Mouse (Mus musculus) layer of hippocampus, postnatal 25 days (tissue): ENCODE measurements around the gene C530008M17Rik. TPM values are rescaled to one million over a fixed set of nuclear protein-coding genes. Genes with fewer than 3 reads are reported as not detected.

ENCODE experiments used
- DNase-seq, 2 experiments: peaks; one replicate each; pipeline ENCODE4 v3.0.0; 2022; ENCODE audit warnings: mixed read lengths in 2 of 2, low spot score in 1 of 2; ENCODE audit errors: extremely low spot score in 1 of 2
- total RNA-seq, 2 experiments: library from RNA; stranded (reverse); gene quantifications; 2 replicates each; pipeline ENCODE4 v1.2.3; 2021

Gene C530008M17Rik
- total RNA-seq, 2 experiments from 2014 or later: 86.4 to 94.5 TPM

GRCm38 (mm10) chr5:76818807-76819206 is 162.5 kb downstream of the C530008M17Rik start:
- DNase-seq: no peak

DNA sequence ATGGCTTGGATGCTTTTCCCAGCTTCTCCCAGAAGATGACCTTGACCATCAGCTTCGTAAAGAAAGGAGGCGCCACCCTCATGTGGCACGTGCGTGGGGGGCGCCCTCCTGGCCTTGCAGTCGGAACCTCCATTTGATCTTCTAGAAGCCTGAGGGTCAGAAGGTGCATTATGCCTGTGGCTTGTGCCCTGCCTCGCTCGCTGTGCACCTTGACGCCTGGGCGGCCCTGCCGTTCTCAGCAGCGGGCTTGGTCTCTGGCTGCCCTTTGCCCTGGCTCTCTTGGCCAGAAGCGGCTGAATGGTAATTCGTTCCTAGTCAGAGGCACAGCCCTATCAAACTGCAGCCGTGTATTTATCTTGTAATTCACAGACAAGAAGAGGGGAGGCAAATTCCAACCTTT is 165.8 kb downstream of the C530008M17Rik start:
- no peak for DNase-seq

- DNase-seq: peak in 1 of 2 experiments; percentile 31
Observed at GRCm38 (mm10) chr5:76828527-76829240, 172.4 kb downstream of the C530008M17Rik start.

DNA sequence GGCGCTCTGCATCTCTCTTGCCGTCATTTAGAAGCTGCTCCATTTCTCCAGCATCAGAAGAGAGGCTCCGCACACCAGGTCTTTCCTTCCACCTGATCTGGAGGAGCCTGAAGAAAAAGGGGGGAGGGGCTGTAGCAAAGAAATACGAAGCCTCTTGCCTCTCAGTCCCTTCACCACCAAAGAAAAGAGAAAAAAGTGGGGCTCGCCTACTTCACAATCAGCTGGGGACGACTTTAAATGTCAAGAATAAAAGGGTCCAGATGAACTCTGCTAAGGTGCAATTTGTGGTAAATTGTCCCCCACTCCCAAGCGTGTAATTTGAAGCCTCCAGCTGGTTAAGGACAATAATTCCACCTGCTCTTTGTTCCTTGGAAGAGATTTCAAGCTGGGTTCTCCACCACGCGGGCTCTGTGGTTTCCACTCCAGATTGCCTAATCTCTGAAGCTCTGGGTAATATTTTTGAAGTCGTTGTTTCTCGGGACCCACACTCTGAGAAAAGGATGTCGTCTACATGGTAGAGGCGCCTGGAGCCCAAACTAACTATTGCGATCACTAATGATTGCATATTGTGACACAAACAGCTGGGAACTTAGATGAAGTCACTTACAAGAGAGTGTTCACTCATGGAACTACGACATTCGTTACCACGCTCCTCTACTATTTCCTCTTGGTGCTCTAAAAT is 176.4 kb downstream of the C530008M17Rik start:
- DNase-seq: no peak

DNA sequence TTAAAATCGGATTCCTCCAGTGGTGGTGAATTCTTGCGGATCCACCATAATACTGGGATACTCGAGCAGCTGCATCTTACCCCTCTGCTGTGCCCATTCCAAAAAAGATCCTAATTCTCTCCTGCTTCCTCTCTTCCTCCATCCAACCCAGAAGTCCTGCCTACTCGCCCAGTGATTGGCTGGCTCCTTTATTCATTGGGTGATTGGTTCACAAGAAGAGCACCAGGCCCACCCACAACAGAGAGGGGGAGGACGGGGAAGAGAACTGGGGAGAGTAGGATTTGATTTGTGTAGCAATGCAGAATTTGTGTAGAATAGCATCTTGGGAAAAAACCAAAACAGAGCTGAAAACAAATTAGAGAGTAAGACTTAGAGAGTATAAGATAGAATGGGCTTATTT is 180.7 kb downstream of the C530008M17Rik start:
- no peak for DNase-seq

DNA sequence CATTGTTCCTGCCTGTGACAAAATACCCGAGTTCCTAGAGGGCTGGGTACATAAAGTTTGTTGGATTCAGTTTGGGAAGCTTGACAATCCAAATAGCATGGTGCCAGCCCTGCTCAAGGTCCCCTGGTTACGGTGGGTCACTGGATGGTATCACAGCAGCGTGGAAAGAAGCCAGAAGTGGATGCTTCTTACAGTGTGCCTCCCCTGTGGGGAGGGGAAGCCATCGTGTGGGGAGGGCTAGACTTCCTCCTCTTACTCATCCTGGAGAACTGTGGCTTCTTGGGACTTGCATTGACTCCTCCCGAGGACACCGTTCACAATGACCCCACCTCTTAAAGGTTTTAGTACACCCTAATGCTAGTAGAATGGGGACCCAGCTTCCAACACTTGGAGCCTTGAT is 183.5 kb downstream of the C530008M17Rik start:
- DNase-seq: no peak

- no peak for DNase-seq
Observed at GRCm38 (mm10) chr5:76841859-76842258, 185.5 kb downstream of the C530008M17Rik start.

- DNase-seq: peak; percentile 63 to 83
Observed at GRCm38 (mm10) chr5:76843448-76843847, 187.1 kb downstream of the C530008M17Rik start.

DNA sequence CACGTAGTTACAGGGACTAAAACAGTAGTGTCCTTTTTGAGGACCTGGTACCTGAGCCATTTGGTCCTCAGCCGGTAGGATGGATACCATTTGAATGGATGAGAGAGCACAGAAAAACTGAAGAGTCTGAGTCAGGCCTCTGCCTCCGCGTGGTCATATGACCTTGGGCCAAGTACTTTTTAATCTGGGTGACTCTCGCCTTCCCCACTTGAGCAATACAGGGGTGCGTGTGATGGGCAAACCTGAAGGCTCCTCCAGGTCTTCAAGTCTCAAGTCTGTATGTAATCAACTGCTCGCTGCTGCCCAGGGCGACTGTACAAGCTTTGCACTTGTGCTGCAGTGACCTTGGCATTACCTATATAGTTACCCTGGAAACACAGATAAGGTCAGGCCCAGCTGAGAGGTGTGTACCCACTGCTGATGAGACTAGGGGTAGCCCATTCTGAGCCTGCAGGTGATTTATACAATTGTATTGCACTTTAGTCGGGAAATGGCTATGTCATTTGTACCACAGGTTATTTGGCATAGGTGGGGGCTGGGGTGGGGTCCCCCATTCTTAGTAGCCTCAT is 187.6 kb downstream of the C530008M17Rik start:
- DNase-seq: no peak

DNA sequence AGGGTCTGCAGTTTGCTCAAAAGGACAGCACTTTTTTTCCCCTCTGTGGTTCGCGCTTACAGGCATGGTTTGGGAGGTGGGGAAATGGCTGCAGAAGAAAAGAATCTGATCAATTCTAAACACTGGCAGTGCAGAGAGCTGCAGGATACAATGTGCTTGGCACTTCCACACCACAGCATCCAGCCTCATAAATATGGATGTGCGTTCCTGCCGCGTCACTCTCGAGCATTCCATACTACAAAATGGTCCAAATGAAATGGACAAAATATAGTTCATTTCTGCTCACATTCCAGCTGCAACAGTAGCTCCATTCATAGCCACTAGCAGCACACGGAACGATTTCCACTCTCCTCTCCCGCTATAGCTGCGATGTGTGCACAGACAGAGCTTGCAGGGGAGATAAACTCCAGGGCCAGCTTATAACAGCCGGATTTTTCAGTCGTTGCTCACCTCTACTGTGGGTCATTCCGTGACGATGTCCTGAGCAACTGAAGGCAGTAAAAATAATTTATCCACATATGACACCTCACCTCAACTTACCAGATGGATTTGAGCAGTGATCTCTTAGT is 188.4 kb downstream of the C530008M17Rik start:
- DNase-seq: no peak

GRCm38 (mm10) chr5:76847106-76847505 is 190.8 kb downstream of the C530008M17Rik start:
- no peak for DNase-seq

- DNase-seq: no peak
Observed at GRCm38 (mm10) chr5:76851316-76851715, 195.0 kb downstream of the C530008M17Rik start.

GRCm38 (mm10) chr5:76853549-76853948 is 197.2 kb downstream of the C530008M17Rik start:
- peak; percentile 71 to 88 for DNase-seq

GRCm38 (mm10) chr5:76855829-76856600 is 199.7 kb downstream of the C530008M17Rik start:
- DNase-seq: no peak

GRCm38 (mm10) chr5:76857103-76858015 is 201.0 kb downstream of the C530008M17Rik start:
- no peak for DNase-seq

DNA sequence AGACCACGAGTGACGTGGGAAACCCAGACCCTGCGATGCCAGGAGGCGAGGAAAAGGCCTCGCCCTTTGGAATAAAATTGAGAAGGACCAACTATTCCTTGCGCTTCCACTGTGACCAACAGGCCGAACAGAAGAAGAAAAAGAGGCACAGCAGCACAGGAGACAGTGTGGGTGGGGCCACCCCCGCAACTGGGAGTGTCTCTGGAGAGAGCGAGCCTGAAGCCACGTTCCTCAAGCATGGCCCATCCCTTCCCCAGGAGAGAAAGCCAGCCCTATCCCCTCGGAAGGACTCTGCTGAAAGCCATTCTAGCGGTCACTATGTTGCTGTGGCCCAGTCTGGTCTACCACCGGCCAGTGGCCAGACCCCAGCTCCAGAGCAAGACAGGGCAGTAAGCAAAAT is 202.1 kb downstream of the C530008M17Rik start:
- DNase-seq: no peak

DNA sequence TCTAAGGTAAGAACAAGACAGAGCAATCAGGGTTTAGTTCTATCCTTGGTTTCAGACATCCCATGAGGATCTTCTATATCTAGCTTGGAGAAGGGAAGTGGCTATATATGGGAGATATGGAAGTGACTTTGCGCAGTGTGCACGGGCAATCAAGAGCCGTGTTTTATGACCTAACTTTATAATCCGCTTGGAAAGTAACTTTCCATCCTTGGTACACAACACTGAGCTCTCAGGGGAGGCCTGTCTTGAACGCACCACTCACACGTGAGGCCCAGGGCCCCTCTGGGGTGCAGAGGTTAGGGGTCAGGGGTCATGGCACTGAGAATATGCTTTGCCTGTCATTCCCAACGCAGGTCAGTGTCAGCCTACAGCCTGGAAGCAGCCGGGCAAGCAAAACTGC is 210.5 kb downstream of the C530008M17Rik start:
- DNase-seq: no peak

- DNase-seq: no peak
Observed at GRCm38 (mm10) chr5:76868693-76869286, 212.5 kb downstream of the C530008M17Rik start.

GRCm38 (mm10) chr5:76869553-76869952 is 213.2 kb downstream of the C530008M17Rik start:
- DNase-seq: no peak
